Mouse (Mus musculus): Measurements from ENCODE around the gene Hsf5.
A peak's percentile ranks its signal among the peaks of the same experiment; 100 is the strongest.

Gene Hsf5

DNA sequence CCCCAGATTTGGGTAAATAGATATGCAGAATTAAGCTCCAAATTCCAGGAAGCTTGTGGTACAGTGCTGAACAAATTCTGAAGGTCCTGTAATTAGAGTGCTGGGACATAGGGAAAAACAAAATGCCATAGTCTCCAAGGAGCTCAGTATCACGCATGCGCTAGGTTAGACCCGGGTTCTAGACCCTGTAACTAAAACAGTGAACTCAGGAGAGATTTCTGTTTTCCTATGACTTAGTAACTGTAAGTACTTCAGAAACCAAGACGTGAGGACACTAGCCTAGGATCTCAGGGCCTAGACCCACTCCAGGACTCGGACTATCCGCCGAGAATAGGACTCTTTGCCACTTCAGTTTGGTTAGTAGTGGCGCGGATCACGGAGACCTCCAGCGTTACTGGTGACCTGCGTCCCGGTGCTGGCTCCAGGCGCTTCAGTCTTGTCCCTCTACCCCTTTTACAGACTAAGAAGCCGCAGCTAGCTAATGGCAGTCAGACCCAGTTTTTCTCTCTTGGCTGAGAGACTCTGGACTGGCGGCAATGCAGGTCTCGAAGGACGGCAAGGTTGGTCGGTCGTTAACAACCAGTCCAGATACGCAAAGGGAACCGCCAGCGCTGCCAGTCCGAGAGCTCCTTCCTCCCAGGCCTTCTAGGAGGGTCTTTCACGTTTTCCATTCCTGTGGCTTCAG is 26.0 kb upstream of the Hsf5 start:
- no peak for DNase-seq (ENCODE audit: low read depth, low spot score)

DNA sequence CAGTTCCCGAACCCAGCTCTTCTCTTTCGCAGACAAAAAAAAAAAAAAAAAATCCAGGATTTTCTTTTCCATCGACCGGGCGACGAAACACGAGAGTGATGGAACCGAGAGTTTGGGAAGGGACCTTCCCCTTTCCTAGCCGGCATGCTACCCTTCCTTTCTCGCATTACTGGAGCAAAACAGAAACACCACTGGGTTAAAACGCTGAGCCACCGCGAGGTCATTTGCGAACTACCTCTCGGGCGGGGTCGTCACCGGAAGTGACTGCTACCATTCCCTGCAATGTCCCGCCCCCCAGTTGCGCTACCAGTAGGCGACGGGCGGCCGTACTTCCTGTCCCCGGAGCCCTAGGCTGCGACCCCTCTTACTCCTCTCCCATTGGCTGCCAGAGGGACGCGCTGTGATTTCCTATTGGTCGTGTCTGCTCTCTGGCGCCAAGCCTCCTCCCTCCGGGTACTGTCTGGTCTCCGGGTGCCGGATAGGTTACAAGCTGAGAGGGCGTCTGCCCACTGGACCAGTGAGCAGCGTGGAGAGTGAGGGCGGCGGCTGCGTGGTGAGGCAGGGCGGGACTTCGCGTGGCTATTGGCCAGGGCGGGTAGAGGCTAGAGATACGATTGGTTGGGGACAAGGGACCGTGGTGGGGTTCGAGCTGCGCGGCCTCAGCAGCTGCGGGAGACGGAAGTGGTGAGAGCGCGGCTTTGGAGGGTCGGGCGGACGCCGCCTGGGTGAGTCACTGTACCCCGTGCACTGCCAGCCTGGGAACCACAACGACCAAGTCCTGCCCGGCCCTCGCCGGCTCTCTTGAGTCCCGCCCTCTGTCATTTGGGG is 25.2 kb upstream of the Hsf5 start, which contains the start of gene Mtmr4:
Gene Mtmr4 (plus strand): TSS at position 637 of the 828 bp plus-strand sequence.
- DNase-seq (ENCODE audit: low read depth, low spot score) = peak; percentile 100

DNA sequence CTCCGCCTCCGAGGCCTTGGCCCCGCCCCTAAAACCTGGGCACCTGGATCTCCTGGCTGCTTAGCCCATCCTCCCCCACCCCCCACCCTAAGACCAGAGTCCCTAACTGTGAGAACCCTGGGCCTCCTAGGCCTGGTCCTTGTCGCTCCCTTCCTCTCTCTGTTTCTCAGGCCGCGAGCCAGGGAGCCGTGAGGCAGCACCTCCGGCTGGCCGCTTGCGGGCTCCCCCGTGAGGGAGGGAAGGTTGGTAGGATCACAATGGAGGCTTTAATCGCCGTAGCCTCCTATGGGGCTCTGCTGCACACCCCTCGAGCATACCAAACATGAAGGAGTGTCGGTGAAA is 24.6 kb upstream of the Hsf5 start:
- no peak for DNase-seq (ENCODE audit: low read depth, low spot score)

DNA sequence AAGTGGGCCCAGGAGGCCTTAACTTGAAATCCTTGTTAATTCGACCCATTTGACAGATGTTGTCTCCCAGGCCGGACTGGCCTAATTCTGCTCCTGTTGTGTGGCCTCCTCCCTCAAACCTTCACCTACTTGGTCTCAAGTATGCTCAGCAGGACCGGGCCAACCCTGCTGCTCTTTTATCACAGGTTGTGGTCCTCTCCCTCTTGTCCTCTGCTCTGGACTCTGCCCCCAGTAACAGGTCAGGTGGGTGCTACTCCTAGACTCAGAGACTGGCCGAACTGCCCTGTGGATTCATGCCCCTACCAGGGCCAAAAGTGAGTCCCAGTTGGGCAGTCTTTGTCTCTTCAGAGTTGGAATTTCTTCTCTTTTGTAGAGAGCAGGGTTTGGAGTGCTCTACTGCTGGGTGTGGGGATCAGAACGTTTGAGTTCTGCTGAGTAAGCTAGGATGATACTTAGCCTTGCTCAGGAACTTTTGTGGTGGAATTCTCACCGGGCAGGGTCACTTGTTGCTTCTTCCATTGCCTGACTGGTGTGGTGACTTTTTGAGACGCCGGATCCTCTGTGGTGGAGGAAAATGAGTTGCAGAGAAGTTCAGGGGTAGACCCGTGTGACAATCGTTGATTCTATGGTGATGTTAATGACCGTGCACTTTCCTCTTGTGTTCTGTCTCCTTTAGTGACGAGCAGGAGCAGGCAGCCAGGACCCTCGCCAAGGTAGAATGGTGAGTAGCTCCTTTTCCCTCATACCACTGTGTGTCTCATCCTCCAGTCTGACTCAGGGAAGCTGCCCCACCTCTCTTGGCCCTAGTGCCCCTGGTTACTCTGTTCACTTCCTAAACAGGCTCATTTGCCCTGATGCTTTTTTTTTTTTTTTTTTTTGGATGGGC is 24.0 kb upstream of the Hsf5 start:
- DNase-seq (ENCODE audit: low read depth, low spot score) = peak; percentile 61

DNA sequence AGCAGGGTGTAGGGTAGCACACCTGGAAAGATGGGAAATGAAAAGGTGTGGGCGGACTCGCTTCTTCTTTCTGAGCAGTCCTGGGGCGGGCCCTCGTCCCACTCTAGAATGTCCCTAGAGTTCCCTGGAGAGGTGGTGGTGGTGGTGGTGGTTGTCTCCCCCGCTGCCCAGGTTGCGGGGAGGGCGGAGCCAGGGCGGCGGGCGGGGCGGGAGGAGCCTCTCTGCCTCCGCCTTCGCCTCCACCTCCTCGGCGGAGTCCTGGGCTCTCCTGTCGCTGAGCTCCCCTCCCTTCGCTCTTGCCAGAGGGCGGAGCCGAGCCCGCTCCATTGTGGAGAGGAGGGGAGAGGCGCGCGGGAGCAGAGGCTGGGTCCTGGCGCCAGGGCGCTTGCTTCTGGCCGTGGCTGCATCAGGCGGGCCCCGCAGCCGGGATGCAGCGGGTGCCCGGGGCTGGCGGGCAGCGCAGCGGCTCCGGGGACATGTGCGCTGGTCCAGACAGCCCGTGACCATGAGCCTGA is 21.6 kb upstream of the Hsf5 start:
- DNase-seq (ENCODE audit: low read depth, low spot score) = peak; percentile 86

DNA sequence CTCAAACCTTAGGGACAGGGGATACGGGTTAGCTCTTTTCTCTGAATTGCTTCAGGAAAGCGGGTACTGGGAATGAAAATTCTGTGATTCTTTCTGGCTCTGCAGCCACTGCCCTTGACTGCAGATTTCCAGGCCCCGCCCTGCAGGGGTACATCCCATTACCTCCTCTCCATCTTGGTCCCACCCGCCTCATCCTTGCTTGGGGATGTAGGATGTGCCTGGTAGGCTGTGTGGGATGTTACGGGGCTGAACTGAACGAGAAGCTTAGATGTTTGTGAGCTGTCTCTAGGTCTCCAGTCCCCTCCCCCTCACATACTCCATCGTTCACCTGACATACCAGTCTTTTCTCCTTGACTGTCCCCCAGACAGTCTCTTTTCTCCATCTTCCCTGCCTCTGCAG is 21.0 kb upstream of the Hsf5 start:
- peak; percentile 64 for DNase-seq (ENCODE audit: low read depth, low spot score)

DNA sequence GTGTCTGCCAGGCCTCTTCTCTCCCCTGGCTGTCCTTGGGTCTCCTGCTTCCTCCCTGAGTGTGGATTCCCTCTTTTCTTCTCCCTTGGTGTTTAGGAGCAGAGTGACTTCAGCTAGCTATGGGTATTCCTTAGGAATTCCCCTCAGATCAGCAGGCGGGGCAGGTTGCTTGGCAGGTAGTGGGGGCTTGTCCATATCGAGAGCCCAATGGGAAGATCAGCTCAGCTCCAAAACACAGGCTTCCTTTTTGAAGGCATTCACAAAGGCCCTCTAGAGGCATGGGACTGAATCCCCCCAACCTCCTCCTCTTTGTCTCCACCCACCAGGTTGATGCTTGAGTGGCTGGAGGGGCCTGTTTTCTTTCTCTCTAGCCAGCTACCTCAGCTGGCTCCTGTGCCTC is 20.5 kb upstream of the Hsf5 start:
- no peak for DNase-seq (ENCODE audit: low read depth, low spot score)

DNA sequence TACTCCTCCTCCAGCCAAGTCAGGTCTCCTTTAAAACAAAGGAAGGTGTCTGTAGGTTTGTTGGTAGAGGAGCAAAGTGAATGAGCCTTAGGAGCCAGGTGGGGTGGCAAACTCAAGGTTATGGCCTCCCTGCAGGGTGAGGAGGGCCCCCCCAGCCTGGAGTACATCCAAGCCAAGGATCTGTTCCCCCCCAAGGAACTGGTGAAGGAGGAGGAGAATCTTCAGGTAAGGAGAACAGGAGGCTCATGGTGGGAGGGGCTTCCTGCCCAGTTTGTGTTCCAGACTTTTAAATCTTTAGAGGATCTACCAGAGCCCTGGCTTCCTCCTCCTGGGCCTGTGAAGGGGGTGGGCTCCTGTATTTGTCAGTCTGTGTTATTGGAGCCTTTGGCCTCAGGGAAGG is 19.9 kb upstream of the Hsf5 start:
- DNase-seq (ENCODE audit: low read depth, low spot score) = no peak

DNA sequence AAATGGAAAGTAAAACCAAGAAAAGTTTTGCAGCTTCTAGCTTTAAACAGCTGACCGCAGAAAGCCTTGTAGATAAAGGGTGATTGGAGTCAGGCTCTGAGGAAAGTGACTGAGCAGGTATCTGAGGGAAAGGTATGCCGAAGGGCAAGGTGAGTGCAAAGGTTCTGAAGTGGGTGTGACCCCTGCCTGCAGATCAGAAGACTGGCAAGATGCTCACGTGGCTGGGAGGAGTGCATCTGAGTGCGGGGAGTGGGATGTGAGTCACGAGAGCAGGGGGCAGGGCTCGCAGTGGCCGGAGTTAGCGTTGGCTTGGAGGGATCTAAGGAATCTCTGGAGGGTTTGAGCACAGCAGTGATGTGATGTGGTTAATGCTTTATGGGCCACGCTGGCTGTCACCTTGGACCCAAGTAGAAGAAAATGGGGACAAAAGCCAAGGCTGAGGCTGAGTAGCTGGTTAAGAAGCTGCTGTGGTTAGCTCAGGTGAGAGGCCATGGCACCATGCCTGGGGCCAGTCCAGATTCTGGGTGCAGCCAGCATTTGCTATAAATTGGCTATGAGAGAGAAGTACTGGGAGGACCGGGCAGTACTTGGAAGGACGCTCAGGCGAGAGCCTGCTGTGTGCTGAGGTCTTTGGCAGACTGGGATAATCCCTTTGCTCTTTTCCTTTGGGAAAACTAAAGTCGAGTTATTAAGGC is 17.4 kb upstream of the Hsf5 start:
- DNase-seq (ENCODE audit: low read depth, low spot score) = no peak

DNA sequence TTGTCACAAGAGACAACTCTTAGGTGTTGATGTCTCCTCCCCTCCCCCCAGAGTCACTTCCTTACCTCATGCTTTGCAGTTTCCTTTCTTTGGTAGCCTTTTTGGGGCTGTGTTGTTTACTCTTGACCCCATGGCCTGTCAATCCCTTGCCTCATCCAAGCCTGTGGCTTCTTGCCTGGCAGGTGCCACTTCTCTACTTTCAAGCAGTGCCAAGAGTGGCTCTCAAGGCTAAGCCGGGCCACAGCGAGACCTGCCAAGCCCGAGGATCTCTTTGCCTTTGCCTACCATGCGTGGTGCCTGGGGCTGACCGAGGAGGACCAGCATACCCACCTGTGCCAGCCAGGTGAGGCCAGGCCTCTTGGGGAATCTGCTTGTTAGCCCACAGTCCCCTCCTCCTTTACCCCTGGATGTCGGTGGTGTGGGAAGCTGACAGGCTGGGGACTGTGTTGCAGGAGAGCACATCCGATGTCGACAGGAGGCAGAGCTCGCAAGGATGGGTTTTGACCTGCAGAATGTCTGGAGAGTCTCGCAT is 16.6 kb upstream of the Hsf5 start:
- DNase-seq (ENCODE audit: low read depth, low spot score) = no peak

DNA sequence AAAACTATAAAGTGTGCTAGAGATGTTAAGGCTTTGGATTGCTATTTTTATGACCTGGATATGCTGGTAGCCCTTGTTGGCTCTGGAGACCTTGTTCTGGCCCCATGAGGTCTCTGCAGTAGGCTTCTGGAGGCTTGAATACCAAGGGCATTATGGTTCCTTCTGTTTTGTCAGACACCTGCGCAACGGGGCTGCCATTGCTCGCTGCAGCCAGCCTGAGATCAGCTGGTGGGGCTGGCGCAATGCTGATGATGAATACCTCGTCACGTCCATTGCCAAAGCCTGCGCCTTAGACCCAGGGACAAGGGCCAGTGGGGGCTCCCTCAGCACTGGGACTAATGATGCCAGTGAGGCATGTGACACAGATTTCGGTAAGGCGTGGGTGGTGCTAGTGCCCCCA is 14.7 kb upstream of the Hsf5 start:
- no peak for DNase-seq (ENCODE audit: low read depth, low spot score)

DNA sequence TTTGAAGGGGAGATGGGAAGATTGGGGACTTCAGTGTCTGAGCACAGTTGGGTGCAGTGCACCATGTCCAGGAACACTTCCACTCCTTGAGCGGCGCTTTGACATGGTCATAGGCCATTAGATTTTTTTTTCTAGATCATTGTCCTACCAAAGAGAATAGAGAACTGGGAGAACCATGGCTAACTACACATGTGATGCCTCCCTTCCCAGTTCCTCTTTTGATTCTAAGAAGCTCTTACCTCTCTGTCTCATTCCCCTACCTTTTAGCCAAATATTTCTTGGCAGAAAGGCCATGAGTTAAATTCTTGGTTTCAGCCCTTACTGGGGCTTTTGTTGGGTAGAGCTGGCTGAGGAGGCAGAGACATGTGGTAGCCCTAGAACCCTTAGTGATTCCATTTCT is 13.4 kb upstream of the Hsf5 start:
- no peak for DNase-seq (ENCODE audit: low read depth, low spot score)

DNA sequence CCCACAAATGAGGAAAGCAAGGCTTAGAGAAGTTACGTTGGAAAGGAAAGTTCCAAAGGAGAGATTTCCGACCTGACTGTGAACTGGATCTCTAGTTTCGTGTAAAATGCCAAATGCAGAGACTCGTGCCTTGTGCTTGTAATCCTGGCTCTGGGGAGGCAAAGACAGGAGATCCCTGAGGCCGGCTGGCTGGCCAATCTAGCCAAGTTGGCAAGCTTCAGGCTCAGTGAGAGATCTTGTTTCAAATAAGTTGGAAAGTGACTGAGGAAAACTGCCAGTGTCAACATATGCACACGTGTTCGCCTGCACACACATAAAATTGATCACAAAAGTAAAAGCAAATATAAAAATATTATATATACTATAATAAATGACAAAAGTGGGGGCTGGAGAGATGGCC is 7.7 kb upstream of the Hsf5 start:
- no peak for DNase-seq (ENCODE audit: low read depth, low spot score)

DNA sequence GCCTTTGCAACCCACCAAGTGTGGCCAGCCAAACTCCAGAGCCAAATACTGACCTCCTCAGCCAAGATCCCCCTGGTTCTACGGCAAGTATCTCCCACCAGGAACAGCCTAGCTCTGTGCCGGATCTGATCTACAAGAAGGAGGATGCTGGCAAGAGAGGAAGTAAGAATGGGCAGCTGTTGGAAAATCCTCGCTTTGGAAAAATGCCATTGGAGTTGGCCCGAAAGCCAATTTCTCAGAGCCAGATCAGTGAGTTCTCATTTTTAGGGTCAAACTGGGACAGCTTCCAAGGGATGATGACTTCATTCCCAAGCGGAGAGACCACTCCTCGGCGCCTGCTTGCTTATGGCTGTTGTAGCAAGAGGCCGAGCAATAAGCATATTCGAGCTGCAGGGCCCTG is 5.4 kb upstream of the Hsf5 start:
- no peak for DNase-seq (ENCODE audit: low read depth, low spot score)

DNA sequence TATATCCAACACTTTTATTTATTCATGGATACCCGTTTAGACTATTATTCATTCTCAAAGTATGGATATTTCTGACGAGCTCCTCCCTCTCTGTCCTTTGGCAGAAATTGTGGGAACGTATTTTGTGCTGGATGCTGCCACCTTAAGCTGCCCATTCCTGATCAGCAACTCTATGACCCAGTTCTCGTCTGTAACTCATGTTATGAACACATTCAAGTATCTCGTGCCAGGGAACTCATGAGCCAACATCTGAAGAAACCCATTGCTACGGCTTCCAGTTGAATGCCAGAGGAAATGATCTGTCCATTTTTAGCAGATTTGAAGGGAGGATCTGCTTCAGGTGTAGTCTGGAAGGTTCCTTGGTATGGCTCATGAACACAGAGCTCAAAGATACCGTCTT is 3.0 kb upstream of the Hsf5 start:
- no peak for DNase-seq (ENCODE audit: low read depth, low spot score)

DNA sequence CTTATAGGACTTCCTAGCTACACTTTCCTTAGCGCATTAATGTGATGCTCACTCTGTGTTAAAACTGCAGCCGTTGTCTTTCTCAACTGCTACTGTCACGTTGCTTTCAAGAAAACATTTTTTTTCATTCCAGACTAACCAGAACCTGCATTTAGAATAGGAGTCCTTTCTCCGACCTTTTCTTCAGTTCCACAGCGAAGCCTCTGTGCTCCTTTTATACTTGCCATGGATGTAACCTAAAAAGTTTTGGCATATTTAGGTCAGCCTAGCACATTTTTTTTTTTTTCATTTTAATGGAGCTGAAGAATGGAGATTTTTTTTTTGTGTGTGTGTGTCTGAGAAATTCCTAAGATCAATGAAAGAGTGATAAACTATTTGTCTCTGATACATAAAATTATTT is 1.4 kb upstream of the Hsf5 start:
- DNase-seq (ENCODE audit: low read depth, low spot score) = no peak

DNA sequence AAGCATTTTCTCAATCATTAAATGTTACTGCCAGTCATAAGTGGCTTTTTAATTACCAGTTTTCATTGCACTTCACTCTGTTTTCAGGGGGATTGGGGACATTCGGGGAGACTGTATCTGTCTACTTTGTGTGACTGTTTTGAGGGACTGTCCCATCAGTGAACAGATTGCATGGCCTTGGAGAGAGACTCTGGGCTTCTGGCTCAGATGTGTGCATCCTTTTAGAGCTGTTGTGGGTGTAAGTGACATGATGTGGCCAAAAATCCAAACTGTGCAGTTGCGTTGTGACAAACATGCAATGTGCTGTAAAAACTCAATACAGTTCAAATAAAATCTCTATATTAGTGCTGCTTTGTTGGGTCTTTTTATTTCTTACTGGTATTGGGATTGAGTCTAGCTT is 1.0 kb upstream of the Hsf5 start:
- no peak for DNase-seq (ENCODE audit: low read depth, low spot score)

DNA sequence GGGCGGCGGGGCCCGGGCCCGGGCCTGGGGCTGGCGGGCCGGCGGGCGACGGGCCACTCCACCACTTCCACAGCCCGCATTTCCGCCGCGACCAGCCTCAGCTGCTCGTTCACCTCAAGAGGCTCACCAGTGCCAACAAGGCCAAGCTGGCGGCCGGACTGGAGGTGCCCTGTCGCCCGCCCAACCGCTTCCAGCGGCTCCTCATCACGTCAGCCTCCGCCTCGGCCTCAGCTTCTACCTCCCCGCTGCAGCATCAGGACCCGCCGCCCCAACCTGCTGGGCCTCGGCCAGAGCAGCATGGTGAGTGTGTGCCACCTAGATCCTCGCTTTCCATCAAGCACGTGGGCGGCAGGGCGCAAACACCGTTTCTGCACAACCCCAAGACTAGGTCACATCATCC is 642 bp downstream of the Hsf5 start:
- no peak for DNase-seq (ENCODE audit: low read depth, low spot score)

DNA sequence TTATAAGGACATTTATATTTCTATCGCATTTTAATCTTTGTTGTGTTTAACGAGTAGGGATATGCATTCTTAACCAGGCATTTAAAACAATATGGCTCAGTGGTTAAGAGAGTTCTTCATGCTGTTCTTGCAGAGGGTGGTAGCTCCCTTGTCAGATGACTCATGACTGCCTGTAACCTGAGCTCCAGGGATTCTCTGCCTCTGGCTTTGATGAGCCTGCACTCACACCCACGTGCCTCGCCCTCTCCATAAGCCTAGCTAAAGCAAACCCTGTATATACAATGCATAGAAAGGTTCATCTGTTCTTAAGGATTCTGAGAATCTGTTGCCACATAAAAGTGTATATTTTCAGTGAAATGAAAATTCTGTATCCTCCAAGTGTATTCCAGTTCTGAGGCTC is 6.2 kb downstream of the Hsf5 start:
- DNase-seq (ENCODE audit: low read depth, low spot score) = peak; percentile 82

DNA sequence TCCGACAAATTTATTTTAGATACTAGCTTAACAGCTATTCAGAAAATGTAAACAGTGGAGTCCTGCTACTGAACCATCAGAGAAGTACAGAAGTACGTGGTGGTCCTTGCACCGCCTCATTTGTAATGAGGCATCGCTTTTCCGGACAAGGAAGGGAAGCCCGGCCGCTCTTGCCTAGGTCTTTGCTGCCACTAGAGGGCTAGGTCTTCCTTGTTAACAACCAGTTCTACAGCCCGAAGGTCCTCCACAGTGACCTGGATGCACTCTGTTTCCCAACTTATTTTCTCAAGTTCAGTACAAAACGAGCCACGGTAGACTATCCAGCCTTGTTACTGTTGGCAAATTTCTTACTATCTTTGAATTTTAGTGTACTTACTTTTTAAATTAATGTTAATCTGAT is 12.9 kb downstream of the Hsf5 start:
- DNase-seq (ENCODE audit: low read depth, low spot score) = peak; percentile 28

DNA sequence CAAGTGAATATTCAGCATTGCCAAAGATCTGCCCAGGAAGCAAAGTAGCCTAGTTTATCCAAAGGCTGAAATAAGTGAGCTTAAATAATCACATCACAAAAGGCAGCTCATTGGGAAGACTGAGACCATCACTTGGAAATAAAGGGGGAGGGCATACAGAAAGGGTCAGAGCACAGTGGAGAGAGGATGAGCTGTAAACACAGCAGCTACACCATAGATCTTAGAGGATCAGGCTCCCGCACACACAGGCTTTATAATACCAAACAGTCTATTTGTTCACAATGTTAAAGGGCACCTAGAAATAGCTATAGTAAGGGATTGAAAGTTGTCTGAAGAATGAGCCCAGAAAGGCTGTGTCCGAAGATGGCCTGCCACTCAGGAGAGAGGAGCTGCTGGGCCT is 21.8 kb downstream of the Hsf5 start:
- DNase-seq (ENCODE audit: low read depth, low spot score) = no peak
